ENCODE assay signal across 8 mouse cellular contexts in the genomic region with DNA sequence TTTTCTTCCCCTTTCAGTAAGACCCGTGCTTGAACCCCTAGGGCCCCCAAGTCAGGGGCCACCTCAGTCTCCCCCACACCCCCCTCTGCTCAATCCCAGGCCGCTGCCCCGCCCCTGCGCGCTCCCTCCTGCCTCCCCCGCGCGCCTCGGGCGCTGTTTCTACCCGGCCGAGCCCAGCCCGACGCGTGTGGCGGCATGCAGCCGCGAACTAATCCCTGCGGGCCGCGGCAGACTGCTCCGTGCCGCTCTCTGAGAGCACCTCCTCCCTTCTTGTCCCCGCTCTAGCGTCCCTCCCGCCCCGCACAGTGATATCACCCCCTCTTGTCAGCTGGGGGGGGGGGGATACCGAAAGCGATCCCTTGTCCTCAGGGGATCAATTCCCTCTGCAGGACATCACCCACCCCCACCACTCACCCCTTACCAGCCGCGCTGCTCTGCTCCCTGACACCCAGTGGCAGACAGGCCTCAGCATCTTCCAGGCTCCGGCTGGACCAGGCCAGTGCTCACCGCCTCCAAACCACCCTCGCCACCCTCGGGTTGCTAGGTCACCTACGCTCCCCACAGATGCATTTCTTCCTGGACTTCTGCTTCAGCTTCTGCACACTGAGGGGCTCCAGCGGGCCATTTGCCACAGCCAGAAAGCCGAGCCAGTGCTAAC. TPM values are rescaled to one million over a fixed set of nuclear protein-coding genes. Genes with fewer than 3 reads are reported as not detected.
DNase-seq lines count a peak whose midpoint lies in the region; ATAC-seq and TF ChIP-seq lines count a peak whose summit lies in the region.

No protein-coding gene starts in this region.

- H3K4me1 ChIP-seq in spleen, adult 2 months (ENCODE audit: control insufficient read depth, insufficient read depth, insufficient read length) = peaks cover 22% of the 10 kb centered on the region
- H3K4me1 ChIP-seq in limb, embryonic 10.5 days = peaks cover 65% of the 10 kb centered on the region

- no peaks in the 10 kb centered on the region for H3K9me3 ChIP-seq in limb, embryonic 10.5 days (replicated peaks)

- ATAC-seq in cerebellum, adult (ENCODE audit: insufficient number of reproducible peaks, low FRiP score, low TSS enrichment) = 0 out of 2 replicates have a peak, but pooled peaks have one; percentile 36

- no peak for DNase-seq in cerebellum, adult 9-11 months
- DNase-seq in spleen, adult 2 months (ENCODE audit: low read depth in 1 of 2, low spot score in 2 of 2) = peak in 1 of 2 experiments; percentile 30
- no peak for DNase-seq in spleen, postnatal 4 days (ENCODE audit: low spot score in 2 of 2)
- DNase-seq in limb, embryonic 10.5 days (ENCODE audit: low spot score) = peak; percentile 71
- peak; percentile 74 for DNase-seq in retina, postnatal 1 day
- DNase-seq in natural killer cell, adult 2 months (ENCODE audit: low spot score in 2 of 2) = no peak
- no peak for DNase-seq in cerebellum, adult 11-12 months

- peak overlapping the region; percentile 21 for H3K4me3 ChIP-seq in spleen, adult 2 months (ENCODE audit: extremely low read depth, insufficient read depth, insufficient read length)
- H3K4me3 ChIP-seq in limb, embryonic 10.5 days = peak overlapping the region; percentile 42

- peaks cover 13% of the 10 kb centered on the region for H3K27me3 ChIP-seq in spleen, adult 2 months (ENCODE audit: control insufficient read depth, insufficient read depth, low read length)
- H3K27me3 ChIP-seq in limb, embryonic 10.5 days (ENCODE audit: low read depth, poor library complexity, severe bottlenecking) = peaks cover 100% of the 10 kb centered on the region

- H3K36me3 ChIP-seq in spleen, adult 2 months (ENCODE audit: control insufficient read depth, insufficient read depth, low read length) = no peaks in the 10 kb centered on the region
- no peaks in the 10 kb centered on the region for H3K36me3 ChIP-seq in limb, embryonic 10.5 days

- no peak overlapping the region for H3K27ac ChIP-seq in spleen, adult 2 months (ENCODE audit: insufficient read depth, low read length)
- no peak overlapping the region; the same call in 1 of the 2 replicates for H3K27ac ChIP-seq in limb, embryonic 10.5 days

- no peak for TF ChIP-seq CTCF in spleen, adult 2 months (IDR thresholded peaks at IDR 0.05; ENCODE audit: extremely low read depth, insufficient read depth, insufficient read length, insufficient replicate concordance)

- WGBS in spleen, adult 2 months = 2% methylated on average over 38 of the region's 38 CpGs
- WGBS in limb, embryonic 10.5 days = under 1% methylated on average over 38 of the region's 38 CpGs

- no peak for TF ChIP-seq POLR2A in spleen, adult 2 months (IDR thresholded peaks at IDR 0.05; ENCODE audit: low read depth, low read length)

RNA-seq across cellular contexts. Expression of a gene that starts 3.3 kb away (rescaled TPM):
- 3.1 and 3.2 TPM in 2 replicates for polyA plus RNA-seq in spleen, adult 2 months (2012; rRNA removed)
- 1.3 and 1.6 TPM in 2 replicates for polyA plus RNA-seq in limb, embryonic 10.5 days (2016; fragmentation: Nextera tagmentation; extraction: Ambion mirVana)

RNA-seq across cellular contexts. Expression of a gene that starts 22.9 kb away (rescaled TPM):
- 1.9 and 2.0 TPM in 2 replicates for polyA plus RNA-seq in spleen, adult 2 months (2012; rRNA removed)
- 30.1 and 34.2 TPM in 2 replicates for polyA plus RNA-seq in limb, embryonic 10.5 days (2016; fragmentation: Nextera tagmentation; extraction: Ambion mirVana)

RNA-seq across cellular contexts. Expression of a gene that starts 45.6 kb away (rescaled TPM):
- polyA plus RNA-seq in spleen, adult 2 months (2012; rRNA removed) = 0.06 and 0.18 TPM in 2 replicates
- 0.16 and 0.29 TPM in 2 replicates for polyA plus RNA-seq in limb, embryonic 10.5 days (2016; fragmentation: Nextera tagmentation; extraction: Ambion mirVana)

Comparison
In these comparisons a context has a peak if more than half of its experiments do, and no peak if none do; other contexts are left out.
1. DNase-seq: peak in limb, embryonic 10.5 days (single experiment) and retina, postnatal 1 day (single experiment); none in cerebellum, adult 9-11 months (single experiment), spleen, postnatal 4 days (0 of 2), natural killer cell, adult 2 months (0 of 2) and cerebellum, adult 11-12 months (single experiment).
2. RNA of a gene that starts 22.9 kb away (polyA plus RNA-seq): 30.1 to 34.2 TPM in limb, embryonic 10.5 days; 1.9 to 2.0 TPM in spleen, adult 2 months; every median in the first group is over 10 times any median in the second.